Mouse (Mus musculus): ENCODE measurements at regions not wholly inside any gene's neighbourhood (a gene's known extent, or its start where the extent isn't known, plus 50 kb on each side); places are given as distances from the start of the nearest gene placed in this dataset.

DNA sequence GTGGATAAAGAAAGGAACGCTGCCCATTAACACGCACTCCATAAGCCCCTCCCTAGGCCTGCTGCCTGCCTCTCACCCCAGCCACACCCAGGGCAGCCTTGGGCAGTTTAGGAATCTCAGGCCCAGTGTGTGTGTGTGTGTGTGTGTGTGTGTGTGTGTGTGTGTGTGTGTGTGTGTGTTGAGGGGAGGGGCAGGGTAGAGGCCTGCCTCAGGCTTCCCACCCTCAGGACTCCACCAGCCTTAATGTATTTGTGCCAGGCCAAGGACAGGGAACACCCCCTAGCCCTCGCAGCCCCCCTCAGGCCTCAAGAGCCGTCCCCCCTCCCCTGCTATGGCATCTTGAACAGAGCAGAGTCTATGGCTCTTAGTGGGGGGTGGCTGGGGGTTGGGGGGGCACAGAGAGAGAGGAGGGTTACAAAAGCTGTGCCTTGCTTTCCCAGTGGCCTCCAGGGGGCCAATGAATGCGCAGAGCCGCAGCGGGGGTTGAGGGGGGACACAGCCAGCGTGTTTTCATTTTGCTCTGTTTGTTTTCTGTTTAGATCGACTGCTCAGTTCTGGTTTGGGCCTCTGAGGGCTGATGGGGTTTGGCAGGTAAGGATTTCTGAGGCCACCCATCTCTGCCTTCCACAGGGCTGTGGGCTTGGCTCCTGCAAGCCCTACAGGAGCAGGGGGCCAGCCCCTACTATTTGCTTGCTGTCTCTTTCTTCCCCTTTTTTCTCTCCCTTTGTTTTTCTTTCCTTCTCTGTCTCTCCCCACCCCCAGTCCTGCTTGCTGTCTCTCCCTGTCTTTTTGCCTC, 131.8 kb downstream of the Pja1 start:
- no peak for DNase-seq

GRCm38 (mm10) chrX:99336616-99337553, 134.2 kb downstream of the Pja1 start:
- DNase-seq: no peak

DNA sequence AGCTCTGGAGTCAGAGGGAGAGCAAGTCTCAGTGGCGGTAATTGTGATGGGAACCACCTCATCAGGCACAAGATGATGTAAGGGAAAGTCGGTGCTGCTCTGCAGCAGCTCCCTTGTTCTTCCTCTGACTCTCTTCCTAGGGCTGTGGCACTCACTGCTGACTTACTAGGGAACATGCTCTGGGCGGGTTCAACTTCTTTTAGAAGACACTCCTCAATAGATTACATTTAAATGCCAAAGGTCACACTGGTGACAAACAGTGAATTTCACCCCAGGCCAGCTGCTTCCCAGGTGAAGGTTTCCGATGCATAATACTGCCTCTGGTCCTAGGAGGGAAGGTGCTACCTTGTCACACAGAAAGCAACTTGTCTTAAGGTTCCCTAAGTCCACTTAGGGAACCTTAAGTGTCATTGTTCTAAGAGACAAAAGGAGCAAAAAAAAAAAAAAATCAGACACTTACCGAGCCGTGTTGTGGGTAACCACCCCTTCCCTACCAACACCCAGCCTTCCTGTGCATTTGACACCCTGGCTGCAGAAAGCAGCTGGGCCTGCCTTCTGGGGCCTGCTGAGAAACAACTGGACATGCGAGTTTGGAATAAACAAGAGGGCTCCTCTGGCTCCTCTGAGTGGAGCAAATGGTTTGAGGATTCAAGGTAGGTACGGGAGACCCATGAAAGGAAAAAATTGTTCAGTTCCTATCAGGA, 135.0 kb downstream of the Pja1 start:
- no peak for DNase-seq

DNA sequence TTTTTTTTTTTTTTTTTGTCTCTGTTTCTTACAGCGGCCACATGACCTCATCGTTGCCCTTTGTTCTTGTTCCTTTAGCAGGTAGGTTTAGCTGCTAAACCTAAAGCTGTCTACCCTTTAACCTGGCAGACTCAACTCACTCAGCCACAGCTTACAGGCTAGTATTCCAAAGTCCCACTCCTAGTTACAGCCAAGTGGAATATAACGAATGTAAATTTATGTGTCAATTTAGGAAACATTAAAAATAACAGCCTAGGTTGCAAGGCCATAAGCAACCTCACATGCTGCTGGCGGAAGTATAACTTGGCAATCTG, 138.7 kb downstream of the Pja1 start:
- no peak for DNase-seq

DNA sequence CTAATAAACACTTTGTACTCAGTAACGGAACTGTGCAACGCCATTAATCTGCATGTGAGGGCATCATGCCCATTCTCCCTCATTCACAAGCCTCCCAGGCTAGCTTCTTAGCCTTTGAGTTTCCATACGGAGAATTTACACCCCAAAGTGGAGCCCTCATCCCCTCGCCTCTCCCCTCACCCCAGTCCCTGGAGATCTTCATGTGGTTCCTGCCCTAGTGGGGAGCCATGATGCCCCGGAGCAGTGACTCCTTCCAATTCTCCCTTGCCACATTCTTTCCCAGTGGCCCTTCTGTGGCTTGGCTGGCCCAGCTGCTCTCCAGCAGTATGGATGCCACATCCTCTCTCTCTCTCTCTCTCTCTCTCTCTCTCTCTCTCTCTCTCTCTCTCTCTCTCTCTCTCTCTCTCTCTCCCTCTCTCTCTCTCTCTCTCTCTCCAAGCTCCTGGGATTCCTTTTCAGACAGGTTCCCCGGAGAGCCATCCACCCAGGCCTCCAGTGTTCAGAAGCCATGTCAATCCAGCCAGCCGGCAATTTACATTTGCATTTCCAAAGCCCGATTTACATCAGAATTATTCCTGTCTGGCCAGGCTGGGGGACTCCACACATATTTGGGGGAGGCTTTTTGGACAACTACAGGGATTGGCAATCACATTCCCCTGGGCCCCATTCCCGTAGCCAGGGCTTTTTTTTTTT, 139.2 kb downstream of the Pja1 start:
- no peak for DNase-seq

DNA sequence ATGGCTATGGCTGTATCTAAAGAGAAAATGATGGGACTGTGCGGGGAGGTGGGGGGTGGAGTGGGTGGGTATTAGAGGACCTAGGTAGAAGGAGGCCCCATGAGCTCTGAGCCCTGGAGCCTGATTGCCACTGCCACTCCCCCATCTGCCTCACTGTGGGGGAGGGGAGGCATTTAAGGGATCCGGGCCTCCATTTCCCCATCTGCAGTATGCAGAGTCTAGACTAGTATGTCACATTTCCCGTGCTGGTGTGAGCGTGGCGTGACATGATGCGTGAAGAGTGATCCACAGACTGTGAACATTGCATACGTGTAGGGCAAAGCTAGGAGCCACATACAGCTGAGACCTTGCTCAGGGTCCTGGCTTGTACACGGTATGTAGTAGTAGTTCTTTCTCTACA, 140.7 kb downstream of the Pja1 start:
- DNase-seq: no peak

- DNase-seq: no peak
Measured at GRCm38 (mm10) chrX:99328576-99328975, 142.5 kb downstream of the Pja1 start.

DNA sequence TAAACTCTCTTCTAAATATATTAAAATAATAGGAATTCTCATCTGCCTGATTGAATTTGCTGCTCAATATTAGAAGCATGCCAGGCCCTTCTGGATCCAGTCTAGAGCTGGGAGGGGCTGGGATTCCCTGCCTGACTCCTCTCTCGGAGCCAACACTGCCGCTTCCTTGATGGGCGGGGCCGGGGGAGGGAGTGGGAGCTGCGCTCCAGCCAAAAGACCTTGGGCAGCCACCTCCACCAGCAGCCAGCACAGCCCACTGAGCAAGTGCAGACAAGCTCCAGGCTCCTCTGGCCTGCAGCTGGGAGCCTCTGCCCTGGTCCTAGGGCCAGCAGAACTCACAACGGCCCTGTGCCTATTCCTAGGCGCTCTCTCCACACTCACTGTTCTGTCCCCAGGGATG, 144.9 kb downstream of the Pja1 start:
- DNase-seq: peak; percentile 31 to 44

- peak; percentile 64 to 68 for DNase-seq
Measured at GRCm38 (mm10) chrX:99325460-99325859, 145.6 kb downstream of the Pja1 start.

DNA sequence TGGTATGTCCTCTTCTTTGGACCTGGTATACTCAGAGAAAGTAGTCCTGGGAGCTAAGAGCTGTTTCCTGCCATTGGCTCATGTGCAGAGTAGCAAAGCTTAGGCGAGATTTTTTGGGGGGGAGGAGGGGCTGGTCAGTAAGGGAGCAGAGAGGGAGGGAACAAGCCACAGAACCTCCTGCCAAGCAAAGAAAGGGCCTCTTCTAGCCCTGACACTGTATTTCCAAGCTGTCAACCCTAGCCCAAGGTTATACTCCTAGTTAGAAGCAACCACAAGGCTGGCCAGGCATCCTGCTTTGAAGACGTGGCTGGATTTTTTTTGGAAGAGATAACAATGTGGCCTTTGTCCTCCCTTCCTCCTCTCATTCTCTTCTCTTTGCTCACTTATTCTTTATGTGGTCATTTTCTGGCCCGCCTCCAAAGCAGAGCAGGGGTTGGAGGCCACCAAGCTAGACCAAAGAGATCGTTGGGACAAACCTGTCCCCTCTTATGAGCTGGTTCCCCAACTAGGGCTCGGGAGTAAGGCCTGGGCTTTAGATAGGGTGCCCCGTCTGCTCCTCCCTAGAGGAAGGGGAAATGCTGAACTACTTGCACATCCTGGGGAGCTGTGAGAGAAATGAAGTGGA, 146.4 kb downstream of the Pja1 start:
- no peak for DNase-seq

DNA sequence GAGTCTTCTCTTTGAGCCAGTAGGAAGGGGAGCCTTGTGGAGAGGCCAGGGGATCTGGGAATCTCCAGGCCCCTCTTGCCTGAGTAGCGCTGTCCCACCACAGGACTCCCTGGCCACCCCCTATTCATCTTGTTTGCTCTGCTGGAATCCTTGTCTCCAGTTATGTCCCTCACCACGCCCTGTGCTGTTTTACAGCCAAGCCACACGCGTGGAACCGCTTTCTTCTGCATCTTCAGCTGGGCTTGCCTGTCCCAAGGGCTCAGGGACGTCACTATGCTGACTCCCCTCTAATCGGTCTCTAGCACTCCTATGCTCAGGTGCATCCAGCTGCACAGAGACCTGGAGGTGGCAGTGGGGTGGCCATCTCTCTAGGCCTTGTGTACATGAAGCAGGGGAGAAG, 151.3 kb downstream of the Pja1 start:
- DNase-seq: no peak

- DNase-seq: no peak
Measured at GRCm38 (mm10) chrX:99319163-99319562, 151.9 kb downstream of the Pja1 start.

DNA sequence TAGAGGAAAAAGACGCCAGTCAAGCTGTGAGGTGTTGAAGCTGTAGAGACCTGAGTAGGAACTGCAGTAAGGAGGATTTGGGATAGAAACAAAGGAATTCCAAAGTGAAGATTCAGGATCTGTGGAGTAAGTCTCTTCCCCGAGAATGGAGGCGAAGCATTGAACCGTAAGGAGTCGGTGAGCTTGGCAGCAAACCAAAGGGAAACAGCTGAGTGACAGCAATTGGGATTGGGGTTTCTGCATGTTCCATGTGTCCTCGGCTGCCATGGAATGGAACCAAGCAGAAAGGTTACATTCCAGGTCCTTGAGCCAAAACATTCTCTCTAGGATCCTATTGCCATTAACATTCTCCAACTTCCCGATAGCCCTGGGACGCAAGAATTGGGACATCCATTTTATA, 152.9 kb downstream of the Pja1 start:
- DNase-seq: peak; percentile 59 to 76

DNA sequence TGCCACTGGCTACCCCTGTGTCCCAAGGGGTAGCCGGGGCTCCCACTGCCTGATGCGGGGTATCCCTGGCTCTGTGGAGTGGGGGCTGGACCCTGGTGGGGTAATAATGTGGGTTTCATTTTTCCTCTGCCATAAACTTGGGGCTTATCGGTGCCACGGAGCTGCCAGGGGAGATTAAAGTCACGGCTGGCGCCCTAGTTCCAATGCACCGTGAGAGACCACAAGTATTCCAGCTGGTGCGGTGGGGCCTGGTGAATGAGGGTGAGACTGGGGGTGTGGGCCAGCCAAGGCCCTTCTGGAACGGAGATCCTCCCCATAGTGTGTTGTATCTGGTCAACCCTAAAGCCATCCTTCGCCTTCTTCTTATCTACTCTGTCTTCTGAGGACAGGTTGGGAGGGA, 153.3 kb downstream of the Pja1 start:
- DNase-seq: peak in 1 of 2 experiments; percentile 26

DNA sequence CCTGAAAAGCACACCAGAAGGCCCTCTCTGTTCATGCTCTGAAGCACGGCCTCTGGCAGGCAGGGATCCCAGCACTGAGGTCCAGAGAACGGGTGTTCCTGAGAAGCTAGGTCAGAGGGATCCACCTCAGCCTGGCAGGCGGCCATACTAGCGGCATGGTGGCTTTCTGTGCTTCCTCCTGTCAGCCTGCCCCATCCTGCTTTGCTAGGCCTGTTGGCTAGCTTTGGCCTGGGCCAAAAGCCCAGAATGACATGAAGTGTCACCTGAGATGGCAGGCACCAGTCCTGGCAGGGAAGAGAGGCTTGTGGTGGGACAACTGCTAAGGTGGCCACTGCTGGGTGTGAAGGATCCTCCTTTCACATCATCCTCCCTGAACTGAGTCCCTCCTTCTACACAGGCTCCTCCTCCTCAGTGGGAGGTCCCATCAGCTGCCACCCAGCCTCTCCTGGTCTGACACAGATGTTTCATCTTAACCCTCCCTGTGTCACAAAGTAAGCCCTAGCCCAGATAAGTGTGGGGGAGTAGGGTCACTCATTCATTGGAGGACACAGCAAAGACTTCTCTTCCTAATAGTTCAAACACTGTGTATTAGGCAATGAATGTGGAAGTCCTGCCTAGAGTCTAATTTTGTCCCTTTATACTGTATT, 154.5 kb downstream of the Pja1 start:
- DNase-seq: peak; percentile 89 to 93

GRCm38 (mm10) chrX:99299110-99299509, 163.2 kb downstream of the Efnb1 start:
- no peak for DNase-seq

GRCm38 (mm10) chrX:99294726-99295125, 158.8 kb downstream of the Efnb1 start:
- DNase-seq: no peak

GRCm38 (mm10) chrX:99293967-99294366, 158.0 kb downstream of the Efnb1 start:
- DNase-seq: no peak

- no peak for DNase-seq
Measured at GRCm38 (mm10) chrX:99292758-99293157, 156.8 kb downstream of the Efnb1 start.

DNA sequence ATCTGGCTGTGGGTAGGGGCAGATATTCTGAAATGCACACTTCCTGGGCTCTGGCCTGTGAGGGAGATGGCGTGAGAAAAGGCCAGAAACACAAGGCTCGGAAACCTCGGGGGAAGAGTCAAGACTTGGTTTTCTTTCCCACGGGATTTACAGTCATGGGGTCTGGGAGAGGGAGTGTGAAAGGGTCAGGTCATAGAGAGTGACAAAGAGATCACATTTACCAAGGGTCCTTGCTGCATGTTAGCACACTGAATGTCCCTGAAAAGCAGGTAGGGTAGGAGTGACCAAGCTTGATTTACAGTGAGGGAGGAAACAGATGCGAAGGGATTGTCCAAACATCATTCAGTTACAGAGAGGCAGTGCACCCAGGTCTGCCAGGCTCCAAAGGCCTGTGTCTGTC, 156.0 kb downstream of the Efnb1 start:
- no peak for DNase-seq

DNA sequence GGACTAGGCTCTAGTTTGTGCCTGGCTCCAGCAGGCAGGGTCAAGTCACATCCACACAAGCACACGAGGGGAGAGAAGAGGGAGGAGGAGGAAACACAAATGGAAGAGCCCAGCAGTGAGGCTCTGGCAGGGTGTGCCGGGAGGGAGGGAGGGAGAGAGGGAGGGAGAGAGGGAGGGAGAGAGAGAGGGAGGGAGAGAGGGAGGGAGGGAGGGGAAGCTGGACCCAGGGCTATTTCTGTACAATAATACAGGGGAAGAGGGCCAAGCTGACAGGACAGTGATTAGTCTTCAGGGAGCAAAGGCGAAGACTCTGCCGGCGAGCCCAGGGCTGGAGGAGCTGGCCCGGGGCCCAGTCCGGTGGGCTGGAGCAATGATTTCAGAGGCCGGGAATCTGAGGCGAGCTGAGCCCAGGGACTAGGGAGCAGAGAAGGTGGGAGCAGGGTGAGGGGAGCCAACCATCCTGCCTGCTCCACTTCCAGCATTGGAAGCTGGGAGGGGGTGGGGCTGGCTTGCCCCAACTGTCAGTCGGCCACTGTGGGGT, 155.6 kb downstream of the Efnb1 start:
- peak; percentile 15 to 40 for DNase-seq

DNA sequence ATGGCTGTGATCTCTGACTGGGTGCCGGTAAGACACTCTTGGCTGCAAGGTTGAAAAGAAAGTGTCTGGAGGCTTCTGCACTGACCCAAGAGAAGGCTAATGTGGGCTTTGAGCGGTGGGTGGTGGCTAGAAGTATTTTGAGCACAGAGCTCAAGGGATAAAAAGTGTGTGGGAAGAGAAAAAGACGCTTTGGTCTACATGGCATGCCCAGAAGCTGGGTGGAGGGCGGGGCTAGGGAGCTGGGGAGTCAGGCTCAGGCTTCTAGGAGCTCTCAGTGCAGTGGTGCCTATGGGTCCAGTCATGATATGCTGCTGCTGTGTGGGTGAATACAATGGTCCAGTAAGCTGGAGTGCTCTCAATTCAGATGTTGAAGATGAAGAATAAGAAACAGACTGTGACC, 152.1 kb downstream of the Efnb1 start:
- no peak for DNase-seq
